Mouse (Mus musculus) cerebellum, postnatal 10 days (tissue): ENCODE measurements around the gene Fbn1.
A peak's percentile ranks its signal among the peaks of the same experiment; 100 is the strongest.

Experiments
- DNase-seq, 2 experiments: peaks; one replicate each; pipeline ENCODE4 v3.0.0; 2021; ENCODE audit warnings: mixed read lengths in 2 of 2

Fbn1 gene

GRCm38 (mm10) chr2:125454781-125455180 lies 53.0 kb downstream of the Fbn1 start:
- DNase-seq = no peak

- DNase-seq = no peak
Measured at GRCm38 (mm10) chr2:125452369-125453097, 55.3 kb downstream of the Fbn1 start.

- no peak for DNase-seq
Measured at GRCm38 (mm10) chr2:125449361-125449760, 58.4 kb downstream of the Fbn1 start.

GRCm38 (mm10) chr2:125448881-125449280 lies 58.9 kb downstream of the Fbn1 start:
- DNase-seq = no peak

GRCm38 (mm10) chr2:125447274-125447898 lies 60.4 kb downstream of the Fbn1 start:
- no peak for DNase-seq

GRCm38 (mm10) chr2:125438381-125438780 lies 69.4 kb downstream of the Fbn1 start:
- DNase-seq = no peak

- no peak for DNase-seq
Measured at GRCm38 (mm10) chr2:125436240-125436639, 71.6 kb downstream of the Fbn1 start.

GRCm38 (mm10) chr2:125433524-125433923 lies 74.3 kb downstream of the Fbn1 start:
- DNase-seq = no peak

- peak in 1 of 2 experiments; percentile 29 for DNase-seq
Measured at GRCm38 (mm10) chr2:125431491-125431890, 76.3 kb downstream of the Fbn1 start.

GRCm38 (mm10) chr2:125428811-125429438 lies 78.9 kb downstream of the Fbn1 start:
- DNase-seq = peak; percentile 81 to 85

GRCm38 (mm10) chr2:125420604-125421003 lies 87.2 kb downstream of the Fbn1 start:
- no peak for DNase-seq

- DNase-seq = peak; percentile 76 to 85
Measured at GRCm38 (mm10) chr2:125419681-125420080, 88.1 kb downstream of the Fbn1 start.

GRCm38 (mm10) chr2:125418546-125418945 lies 89.2 kb downstream of the Fbn1 start:
- DNase-seq = no peak

- DNase-seq = no peak
Measured at GRCm38 (mm10) chr2:125416541-125417245, 91.1 kb downstream of the Fbn1 start.

- no peak for DNase-seq
Measured at GRCm38 (mm10) chr2:125412351-125412750, 95.4 kb downstream of the Fbn1 start.

- DNase-seq = no peak
Measured at GRCm38 (mm10) chr2:125411777-125412176, 96.0 kb downstream of the Fbn1 start.

GRCm38 (mm10) chr2:125404509-125405105 lies 103.2 kb downstream of the Fbn1 start:
- DNase-seq = no peak

- no peak for DNase-seq
Measured at GRCm38 (mm10) chr2:125402276-125402675, 105.5 kb downstream of the Fbn1 start.

GRCm38 (mm10) chr2:125400121-125400520 lies 107.7 kb downstream of the Fbn1 start:
- no peak for DNase-seq

- no peak for DNase-seq
Measured at GRCm38 (mm10) chr2:125397796-125398195, 110.0 kb downstream of the Fbn1 start.

GRCm38 (mm10) chr2:125394428-125395101 lies 113.2 kb downstream of the Fbn1 start:
- DNase-seq = no peak

- DNase-seq = no peak
Measured at GRCm38 (mm10) chr2:125391582-125391981, 116.2 kb downstream of the Fbn1 start.
